Mouse (Mus musculus) spleen, adult 2 months (tissue): ENCODE measurements at regions not wholly inside any gene's neighbourhood (a gene's known extent, or its start where the extent isn't known, plus 50 kb on each side); places are given as distances from the start of the nearest gene placed in this dataset.

ENCODE experiments used
- CTCF ChIP-seq: fragments of 200-500 bp; IDR thresholded peaks from 2 replicates; pipeline ENCODE4 v1.5.1; 2011; ENCODE audit warnings: mild to moderate bottlenecking, inconsistent platforms; ENCODE audit not compliant: insufficient read depth, insufficient read length, insufficient replicate concordance; ENCODE audit errors: extremely low read depth
- POLR2A ChIP-seq: fragments of 200-500 bp; IDR thresholded peaks from 2 replicates; pipeline ENCODE4 v1.6.1; 2011; ENCODE audit warnings: low read depth, low read length, inconsistent platforms

DNA sequence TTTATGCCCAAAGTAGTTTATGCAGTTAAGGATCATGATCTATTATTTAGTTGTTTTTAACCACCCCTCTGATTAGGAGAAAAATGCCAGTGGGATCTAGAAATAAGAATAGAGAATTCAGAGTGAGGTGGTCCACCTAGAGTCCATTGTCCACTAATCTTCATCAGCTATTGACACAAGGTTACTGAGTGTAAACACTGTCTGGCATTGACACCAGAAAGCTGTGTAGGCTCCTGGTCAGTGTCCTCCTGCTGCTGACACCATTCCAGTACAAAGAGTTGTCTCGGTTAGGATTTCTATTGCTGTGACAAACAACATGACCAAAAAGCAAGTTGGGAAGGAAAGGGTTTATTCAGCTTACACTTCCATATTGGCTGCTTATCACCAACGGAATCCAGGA, 110.1 kb upstream of the Slc4a7 start:
- no peak for TF ChIP-seq POLR2A
- TF ChIP-seq CTCF = no peak
